Mouse (Mus musculus): ENCODE measurements at regions not wholly inside any gene's neighbourhood (a gene's known extent, or its start where the extent isn't known, plus 50 kb on each side); places are given as distances from the start of the nearest gene placed in this dataset.

DNA sequence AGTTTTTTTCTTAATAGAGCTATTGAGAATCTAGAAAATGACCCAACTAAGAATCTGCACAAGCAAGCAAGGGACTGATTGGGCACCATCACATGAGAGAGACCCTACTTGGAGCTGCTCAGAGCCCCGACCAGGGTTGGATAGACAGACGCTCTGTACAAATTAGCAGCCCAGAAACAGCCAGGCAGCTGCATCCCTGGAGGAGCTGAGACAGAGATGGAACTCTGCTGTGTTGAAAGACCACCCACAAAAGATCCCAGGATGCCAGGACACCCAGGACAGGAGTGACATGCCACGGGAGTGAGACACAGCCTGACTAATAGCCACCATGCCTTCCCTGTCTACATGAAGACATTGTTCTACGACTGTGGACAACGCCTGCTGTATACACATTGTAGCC, 147.9 kb downstream of the Gm826 start:
- DNase-seq: no peak

DNA sequence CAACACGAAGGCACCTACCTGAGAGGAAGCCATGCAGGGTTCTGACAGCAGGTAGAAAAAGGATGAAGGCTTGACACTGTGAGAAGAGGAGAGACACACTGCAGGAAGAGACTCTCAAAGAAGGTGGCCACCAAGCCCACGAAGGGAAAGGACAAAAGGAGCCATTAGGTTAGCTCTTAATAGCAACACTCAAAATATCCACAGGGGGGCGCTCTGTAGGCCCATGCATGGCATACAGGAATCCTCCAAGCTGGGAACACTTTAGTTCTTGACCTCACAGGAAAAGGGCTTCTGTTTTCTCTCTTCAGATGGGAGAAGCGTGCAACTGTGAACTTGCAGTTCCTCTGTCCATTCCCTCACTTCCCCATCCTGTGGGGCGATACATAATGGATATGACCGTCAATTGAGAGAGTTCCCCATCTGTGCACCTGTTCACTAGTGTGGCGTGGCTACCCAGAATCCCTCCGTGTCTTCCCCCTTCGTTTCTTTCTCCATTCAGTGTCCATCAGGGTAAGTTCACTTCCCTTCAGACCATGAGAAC, 162.9 kb downstream of the Gm826 start:
- DNase-seq: peak; percentile 17 to 21

DNA sequence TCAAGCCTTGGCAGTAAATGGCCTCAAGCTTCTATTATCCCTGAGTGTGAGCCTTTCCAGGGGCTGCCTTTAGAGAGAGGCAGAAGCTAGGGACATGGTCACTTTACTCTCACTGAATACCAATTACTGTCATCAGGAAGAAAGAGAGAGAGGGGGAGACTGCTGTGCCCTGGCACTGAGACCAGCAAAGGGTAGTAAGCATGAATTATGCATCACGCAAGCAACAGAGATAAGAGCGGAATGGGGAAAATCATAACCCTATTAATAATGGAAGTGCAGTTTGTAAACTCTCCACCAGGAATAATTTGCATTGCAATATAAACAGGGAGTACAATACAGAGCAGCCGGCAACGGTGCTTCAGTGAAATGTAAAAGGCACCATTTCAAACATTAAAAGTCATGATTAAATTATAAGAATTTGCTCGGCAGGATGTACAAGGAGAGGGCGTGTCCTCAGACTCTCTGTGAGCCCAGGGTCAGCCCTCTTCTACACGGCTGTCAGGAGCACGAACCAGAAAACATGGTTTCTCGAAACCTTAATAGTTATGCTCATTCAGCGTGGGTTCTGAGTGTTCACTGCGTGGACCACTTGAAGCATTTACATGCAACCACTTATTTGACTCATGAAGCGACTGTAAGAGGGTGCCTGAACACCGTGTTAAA, 175.2 kb downstream of the Gm826 start:
- no peak for DNase-seq

DNA sequence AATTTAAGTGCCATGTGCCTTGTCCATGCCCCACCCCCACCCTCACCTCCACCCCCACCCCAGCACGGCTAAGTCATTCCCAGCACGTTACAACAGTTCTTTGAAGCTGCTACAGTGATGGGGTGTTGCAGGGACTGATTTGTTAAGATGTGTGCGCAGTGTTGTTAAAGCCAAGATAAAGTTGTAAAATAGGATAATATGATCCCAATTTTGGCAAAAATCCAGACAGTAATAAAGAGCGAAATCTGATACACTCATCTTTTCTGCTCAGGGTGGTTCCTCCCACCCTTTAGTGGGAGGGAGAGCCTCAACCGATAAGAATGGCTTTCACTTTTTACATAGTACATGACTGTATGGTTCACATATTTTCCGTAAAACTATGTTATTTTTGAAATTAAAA, 180.2 kb downstream of the Gm826 start:
- no peak for DNase-seq

DNA sequence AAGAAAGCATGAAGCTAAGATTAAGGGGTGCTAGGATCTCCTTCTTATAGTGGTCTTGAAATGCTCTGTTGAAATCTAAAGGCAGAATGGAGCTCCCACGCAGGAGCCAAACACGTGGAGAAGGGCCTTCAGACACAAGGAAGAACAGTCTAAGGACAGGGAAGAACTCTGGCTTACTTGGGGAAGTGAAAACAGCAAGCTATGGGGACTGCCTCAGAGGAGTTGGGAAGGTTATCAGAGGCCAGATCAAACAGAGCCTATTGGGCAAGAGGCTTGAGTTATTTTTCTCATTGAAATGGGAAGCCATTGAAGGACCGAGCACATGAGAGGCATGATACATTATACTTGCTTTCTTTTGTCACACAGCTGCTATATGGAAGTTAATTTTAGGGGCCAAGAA, 181.9 kb downstream of the Gm826 start:
- DNase-seq: no peak

DNA sequence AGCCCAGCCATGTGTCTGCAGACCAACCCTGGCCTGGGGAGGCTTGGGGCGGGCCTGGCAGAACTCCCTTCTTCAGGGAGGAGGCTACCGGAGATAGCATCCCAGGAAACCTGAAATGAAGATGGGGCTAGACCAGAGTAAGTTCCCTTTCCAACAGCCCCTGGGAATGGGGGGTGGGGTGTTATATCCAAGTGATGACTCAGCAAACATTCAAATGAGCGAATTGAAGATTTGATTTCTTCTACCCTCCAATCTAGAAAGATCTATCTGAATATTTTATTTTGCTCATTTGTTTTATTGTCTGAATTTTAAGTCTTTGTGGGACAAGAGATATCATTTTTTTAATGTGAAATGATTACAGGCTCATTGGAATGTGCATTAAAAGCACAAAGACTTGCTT, 185.0 kb downstream of the Gm826 start:
- DNase-seq: no peak

DNA sequence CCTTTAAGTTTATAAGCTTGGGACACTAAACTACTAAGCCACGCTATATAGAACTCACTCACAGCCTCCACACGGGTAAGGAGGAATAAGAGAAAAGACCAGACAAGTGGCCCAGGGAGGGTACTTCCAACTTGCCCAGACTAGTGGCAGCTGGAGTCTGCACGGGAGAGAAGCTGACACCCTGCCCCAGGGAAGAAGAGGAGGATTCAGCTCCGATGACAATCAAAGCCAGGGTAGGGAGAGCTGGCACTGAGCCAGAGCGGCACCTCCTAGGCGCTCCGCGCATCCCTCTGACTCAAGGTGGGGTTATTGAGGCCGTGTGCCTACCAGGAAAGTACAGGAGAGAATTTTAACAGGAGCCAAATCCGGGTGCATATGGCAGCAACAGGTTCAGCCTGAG, 185.4 kb downstream of the Gm826 start:
- no peak for DNase-seq

DNA sequence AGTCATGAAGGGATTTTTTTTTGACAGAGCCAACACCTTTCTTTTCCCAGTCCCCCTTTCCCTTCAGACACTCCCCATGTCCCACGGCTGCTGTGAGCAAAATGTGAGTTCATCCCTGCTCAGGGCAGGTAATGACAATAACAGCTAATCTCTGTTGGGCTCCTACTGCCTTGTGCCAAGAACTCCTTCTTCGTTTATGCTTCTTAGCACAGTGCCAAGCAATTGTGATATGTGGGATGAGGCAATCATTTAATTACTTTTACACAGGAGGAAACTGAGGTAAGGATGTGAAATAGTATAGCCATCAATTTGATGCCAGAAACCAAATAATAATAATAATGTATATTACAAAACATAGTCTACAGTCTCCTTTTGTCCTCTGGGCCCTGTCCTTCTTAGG, 185.9 kb downstream of the Gm826 start:
- no peak for DNase-seq

DNA sequence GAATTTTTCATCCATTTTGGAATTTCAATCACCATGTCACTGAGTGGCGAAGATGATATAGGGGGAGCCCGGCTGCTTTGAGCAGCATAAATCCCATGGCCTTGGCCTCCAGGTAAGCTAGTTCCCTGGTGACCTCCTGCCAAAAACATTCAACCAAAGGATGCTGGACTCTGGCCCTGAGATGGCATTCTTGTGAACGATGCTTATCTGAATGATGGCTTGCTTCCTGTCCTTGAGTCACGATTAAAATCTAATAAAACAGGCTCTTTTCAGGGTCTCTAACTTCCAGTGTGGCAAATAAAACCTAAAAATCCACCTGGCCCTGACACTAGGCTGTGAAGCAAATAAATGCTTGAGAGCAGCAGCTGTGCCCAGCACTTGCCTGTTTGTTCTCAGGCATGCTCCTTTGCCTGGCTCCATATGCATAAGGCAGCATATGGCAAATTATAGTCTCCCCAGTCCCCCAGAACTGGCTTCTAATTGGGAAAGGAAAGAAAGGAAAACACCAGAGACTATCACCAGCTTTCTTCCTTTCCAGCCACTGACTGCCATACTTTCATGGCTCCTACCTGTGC, 193.7 kb downstream of the Gm826 start:
- no peak for DNase-seq

DNA sequence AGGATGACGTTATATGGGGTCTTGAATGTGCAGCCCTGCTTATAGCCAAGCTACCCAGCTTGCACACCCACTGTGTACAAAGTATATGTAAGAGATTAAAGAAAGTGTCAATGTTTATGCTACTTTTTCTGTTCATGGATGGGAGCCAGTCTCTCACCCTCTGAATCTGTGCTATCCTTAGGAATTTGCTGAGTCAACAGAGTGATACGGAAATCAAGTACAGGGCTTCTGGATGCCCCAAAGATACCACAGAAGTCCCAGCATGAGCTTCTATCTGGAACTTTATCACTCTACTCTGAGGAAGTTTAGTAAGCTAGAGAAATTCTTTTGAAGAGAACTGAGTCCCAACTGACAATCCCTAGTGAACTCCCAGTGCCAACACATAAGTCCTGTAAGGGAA, 195.9 kb downstream of the Gm826 start:
- DNase-seq: no peak

DNA sequence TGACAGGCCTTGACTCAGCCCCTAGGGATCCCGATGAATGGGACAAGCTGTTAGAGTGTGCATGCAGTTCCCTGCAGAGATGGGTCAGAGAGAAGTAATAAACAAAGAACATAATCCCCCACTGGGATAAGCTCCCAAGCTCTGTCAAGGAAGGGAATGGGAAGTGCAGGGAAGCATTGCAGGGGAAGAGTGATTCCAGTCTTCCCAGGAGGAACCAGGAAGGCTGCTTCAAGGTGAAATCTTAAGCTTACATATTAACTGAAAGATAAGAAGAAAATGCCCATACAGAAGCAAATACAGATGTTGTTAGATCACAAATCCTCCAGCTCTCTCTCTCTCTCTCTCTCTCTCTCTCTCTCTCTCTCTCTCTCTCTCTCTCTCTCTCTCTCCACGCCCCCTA, 202.2 kb downstream of the Gm826 start:
- no peak for DNase-seq

DNA sequence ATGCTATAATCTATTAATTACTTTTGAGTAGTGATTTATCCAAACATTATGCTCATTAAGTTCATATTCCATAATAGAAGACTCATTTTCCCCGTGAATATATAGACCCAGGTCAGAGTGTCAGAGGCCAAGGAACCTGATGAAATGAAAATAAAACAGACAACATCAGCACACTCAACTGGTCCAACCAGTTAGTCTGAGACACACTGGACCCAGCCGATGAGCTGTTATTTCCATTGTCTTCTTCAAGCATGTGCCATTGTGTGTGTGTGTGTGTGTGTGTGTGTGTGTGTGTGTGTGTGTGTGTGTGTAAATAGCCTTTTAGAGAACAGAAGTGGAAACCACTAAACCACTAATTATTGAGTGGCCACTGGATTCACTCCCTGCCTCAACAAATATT, 202.6 kb downstream of the Gm826 start:
- DNase-seq: no peak

DNA sequence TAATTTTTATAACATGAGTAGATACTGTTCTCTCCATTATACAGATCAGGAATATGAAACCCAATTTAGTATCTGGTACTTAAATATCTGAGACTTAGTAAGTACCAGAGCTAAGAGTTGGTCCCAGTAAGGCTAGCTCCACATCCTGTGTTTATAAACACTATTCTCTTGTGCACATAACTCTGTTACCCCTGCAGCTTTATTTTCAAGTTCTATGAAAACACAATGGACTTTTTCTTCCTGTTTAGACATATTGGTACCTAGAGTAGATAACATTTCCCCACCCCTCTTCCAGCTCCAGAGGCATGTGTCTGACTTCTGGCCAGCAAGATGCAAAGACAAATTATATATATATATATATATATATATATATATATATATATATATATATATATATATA, 216.8 kb downstream of the Gm826 start:
- DNase-seq: no peak

DNA sequence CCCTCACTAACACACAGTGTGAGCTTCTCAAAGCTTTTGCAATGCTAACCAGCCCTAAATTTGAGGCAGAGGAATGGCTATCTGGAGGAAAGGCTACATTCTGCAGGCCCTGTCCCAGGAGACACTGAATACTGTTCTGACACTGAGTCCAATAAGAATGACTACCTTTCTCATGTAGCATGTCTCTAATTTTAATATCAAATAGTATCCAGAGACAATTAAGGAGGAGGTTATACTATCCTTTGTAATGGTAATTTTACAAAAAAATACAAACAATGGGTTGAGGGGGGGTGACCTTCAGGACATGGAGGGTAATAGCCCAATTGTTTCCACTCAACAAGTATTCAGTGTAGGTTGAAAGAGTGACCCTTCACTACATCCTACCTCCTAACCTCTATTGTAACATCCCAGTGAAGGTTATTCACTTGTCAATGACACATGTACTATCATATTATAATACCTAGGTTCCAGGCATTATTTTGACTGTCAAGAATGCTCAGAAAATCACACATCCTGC, 222.7 kb downstream of the Gm826 start:
- DNase-seq: no peak

DNA sequence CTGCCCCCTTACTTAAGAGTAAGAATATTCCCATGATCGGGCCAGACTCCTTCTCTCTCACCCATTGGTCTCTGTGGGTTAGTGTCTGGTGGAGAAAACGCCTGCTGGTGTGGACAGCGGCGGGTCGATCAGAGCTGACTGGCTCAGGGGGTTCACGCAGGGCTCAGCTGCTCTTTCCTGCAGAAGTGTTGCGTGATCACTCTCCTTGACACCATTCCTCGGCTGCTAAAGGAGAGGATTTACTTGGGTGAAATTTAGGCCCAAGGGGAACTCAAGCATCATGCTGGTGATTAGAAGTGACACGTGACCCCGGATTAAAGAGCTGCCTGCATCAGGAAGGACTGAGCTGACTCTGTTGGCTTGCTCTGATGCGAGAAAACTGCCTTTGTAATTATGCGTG, 240.9 kb downstream of the Gm826 start:
- no peak for DNase-seq

DNA sequence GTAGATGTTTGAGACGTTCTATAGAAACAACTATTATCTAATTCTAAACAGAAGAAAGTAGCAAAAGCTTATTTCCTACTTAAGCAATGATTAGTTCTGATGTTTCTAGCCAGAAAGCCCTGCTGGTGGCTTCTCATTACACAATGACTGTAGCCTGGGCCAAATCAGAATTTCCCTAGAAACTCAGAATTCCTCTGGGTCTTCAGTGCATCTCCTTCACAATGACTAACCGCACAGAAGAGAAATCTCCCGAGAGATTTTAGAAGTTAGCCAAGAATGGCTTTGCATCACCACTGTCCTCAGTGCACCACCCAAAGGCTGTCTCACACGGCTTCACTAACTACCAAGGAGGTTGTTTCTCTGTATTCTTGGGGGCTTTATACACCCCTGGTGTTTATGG, 248.0 kb downstream of the Gm826 start:
- no peak for DNase-seq

DNA sequence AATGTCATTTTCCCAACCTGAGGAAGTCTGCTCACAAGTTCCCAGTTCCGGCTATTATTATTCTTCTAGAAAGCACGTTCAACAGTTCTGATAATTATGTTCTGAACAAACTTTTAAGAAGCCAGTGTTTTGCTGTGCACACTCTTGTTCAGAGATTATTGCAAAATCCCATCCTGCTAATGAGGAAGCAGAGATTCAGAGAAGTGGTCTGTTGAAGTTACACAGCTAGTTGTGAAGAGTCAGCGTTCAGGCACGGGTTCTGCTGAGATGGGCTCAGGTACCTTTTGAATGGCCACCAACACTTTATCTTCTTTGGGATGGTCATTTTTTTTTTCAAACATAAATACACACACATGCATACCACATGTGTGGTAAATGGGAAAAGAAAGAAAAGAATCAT, 250.3 kb downstream of the Gm826 start:
- DNase-seq: no peak

DNA sequence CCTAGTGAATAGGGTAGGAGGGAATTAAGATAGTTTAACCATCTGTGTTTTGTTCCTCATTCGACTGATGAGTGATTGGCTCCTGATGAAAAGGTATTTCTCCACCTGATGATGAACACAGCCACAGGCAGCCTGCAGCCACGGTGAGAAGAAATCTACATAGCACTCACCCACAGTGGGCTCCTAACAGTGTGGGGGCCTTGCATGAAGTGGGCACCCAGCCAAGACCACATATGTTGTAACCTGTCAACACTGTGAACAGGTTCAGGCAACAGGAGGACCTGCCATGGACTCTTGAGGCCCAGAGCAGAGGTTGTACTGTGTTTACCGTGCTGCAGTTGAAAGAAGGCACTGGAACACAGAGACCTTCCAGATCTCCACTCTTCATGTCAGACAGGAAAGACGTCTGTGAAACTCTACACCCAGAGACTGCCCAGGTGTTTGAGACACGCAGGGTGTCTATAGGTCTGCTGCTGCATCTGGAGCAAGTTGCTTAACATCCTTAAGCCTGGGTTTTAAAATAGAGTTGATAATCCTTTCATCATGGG, 251.8 kb downstream of the Gm826 start:
- DNase-seq: no peak

DNA sequence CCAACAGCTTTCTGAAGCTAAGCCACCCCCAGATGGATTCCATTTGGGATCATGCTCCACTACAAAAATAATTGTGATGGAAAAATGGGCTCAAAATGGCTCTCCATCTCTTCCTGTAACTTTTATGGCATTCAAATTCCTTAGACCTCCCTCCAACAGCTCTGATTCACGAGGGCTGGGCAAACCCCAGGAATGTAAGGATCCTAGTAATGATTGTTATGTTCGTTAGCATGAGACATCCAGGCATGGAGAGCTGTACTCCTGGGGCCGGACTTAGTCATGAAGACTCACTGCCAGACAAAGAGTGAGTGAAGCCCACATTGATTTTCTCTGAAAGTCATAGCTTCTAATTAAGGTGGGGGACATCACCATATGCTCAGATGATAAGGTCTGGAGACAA, 258.3 kb downstream of the Gm826 start:
- no peak for DNase-seq

DNA sequence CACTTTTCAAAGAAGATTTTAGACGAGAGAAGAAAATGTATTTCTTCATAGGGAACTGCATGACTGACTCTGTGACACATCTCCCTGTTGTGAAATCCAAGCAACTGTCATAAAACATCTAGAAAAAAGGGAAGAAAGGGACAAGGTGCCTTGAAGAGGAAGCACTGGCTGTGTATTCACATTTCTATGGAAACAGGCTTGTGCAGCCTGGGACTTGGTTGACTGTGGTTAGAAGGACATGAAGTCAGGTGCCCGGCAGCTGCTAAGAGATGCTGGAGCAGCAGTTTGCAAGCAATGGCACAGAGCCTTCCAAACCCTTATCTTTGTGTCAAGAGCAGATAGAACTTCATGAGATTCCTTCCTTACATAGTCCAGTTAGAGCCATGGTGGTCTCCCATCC, 263.5 kb downstream of the Gm826 start:
- no peak for DNase-seq

DNA sequence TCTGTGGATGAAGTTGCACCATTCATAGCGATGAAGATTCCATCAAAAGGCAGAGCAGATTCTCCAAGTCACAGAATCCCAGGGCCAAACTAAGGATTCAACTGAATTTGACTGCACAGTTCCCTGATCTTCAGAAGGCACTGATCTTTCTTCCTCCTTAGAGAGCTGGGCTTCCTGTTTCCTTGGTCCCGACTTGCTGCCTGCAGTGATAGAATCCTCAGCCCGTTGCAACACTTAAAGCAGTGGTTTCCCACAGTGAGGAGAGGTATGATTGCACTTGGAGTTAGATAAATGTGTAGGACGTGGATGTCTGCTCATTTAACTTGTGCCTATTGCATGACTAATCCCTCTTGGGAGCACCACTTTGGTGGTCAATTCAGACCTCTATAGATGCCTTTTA, 265.2 kb downstream of the Gm826 start:
- no peak for DNase-seq

DNA sequence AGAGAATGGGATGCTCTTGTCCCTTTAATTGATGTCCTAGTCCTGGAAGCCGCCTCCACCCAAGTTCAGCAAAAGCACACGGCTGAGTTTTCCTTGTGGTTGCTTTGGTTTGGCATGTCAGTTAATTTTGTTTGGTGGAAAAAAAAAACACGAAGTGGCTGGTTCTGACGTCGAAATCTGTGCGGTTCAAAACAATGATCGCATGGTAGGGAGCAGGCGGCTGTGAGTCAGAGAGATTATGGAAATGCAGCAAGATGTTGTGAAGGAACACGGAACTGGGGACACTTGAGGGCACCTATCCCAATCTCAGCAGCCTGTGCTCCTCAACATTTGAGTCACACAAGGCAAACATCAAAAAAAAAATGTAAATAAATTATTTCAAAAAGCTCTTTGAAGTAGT, 266.1 kb downstream of the Gm826 start:
- DNase-seq: no peak

DNA sequence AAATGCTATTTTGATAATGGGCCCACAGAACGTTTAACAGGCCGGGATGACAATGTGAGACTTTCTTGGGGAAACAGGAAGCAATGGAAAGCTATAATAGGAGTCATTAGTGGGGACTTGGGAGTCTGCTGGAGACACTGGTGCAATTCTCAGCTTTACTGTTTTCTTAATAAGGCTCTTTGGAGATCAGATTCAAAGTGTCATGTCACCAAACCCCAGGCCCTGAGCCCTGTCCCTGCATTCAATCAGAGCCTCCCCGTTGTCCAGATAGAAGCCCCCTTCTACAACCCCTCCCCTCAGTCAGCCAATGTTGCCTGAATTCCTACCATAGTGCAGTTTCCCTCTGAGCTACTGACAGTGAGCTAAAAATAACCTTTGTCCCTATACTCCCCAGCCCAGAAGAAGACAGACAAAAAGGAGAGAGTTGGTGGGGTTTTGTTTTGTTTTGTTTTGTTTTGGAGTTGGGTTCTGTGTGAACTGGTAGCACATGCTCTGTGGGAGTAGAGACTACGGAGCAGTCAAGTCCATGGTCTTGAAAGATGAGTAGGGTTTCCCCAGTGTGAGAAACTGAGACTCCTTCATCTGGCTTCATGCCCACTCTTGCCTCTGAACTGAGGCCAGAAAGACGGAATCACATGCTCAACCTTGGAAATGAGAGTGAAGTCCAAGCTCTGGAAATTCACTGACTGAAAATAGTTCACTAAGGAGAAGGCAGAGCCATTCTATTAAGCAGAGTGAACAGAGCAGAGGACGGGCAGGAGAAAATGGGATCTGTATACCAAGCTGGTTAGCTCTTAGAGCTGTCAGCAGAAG, 267.3 kb downstream of the Gm826 start:
- DNase-seq: peak; percentile 82 to 86

Data from kidney, adult 8-10 months (tissue).